Mouse (Mus musculus) C2C12 (cell line): Measurements from ENCODE around the gene Tedc2. TPM values are rescaled to one million over a fixed set of nuclear protein-coding genes. Genes with fewer than 3 reads are reported as not detected.

Experiments used
- H3K27me3 ChIP-seq: one replicate; pipeline ENCODE4 v1.6.1; 2011; ENCODE audit not compliant: control insufficient read depth, insufficient read depth, insufficient read length
- H3K36me3 ChIP-seq: one replicate; pipeline ENCODE4 v1.6.1; 2011; ENCODE audit not compliant: control insufficient read depth, insufficient read depth
- H3K4me3 ChIP-seq: one replicate; pipeline ENCODE4 v1.5.1; 2011; ENCODE audit warnings: mild to moderate bottlenecking, control low read depth; ENCODE audit not compliant: poor library complexity, insufficient read depth, severe bottlenecking
- H3K79me2 ChIP-seq: one replicate; pipeline ENCODE4 v1.6.1; 2011; ENCODE audit not compliant: control insufficient read depth, insufficient read depth
- H3K79me3 ChIP-seq: one replicate; pipeline ENCODE4 v1.6.1; 2011; ENCODE audit warnings: low read depth, control low read depth
- H3ac ChIP-seq: one replicate; pipeline ENCODE3; 2011; ENCODE audit warnings: low read depth; ENCODE audit not compliant: control insufficient read depth, insufficient read length
- CEBPB ChIP-seq: IDR thresholded peaks from one replicate; pipeline ENCODE4 v1.6.1; 2011; ENCODE audit warnings: low read depth, mild to moderate bottlenecking, control low read depth, moderate library complexity
- CTCF ChIP-seq: IDR thresholded peaks from one replicate; pipeline ENCODE4 v1.5.1; 2011; ENCODE audit not compliant: control insufficient read depth, insufficient read depth, insufficient read length
- FOSL1 ChIP-seq: IDR thresholded peaks from one replicate; pipeline ENCODE4 v1.8.0; 2011; ENCODE audit warnings: mild to moderate bottlenecking, low read length; ENCODE audit not compliant: poor library complexity, insufficient read depth, severe bottlenecking
- MAX ChIP-seq: IDR thresholded peaks from one replicate; pipeline ENCODE4 v1.6.1; 2011; ENCODE audit warnings: mild to moderate bottlenecking, control low read depth
- MYOD1 ChIP-seq: IDR thresholded peaks from one replicate; pipeline ENCODE4 v1.6.1; 2011; ENCODE audit warnings: low read depth; ENCODE audit not compliant: control insufficient read depth, insufficient read length
- MYOG ChIP-seq: IDR thresholded peaks from one replicate; pipeline ENCODE4 v1.6.1; 2011; ENCODE audit not compliant: control insufficient read depth, insufficient read length; ENCODE audit errors: extremely low read depth
- USF1 ChIP-seq: IDR thresholded peaks from one replicate; pipeline ENCODE4 v1.6.1; 2011; ENCODE audit warnings: low read depth, mild to moderate bottlenecking, control low read depth, moderate library complexity
- microRNA-seq: library from miRNA; unstranded; fragments of <30 nt; microRNA quantifications from one replicate; pipeline ENCODE4, GENCODE M21; 2019; ENCODE audit warnings: borderline microRNAs expressed
- polyA plus RNA-seq: library from polyadenylated mRNA; unstranded; fragments of >200 nt; fragmentation: generic; extraction: Trizol; gene quantifications from one replicate; pipeline ENCODE4 v1.2.1, GENCODE M21; 2012; ENCODE audit warnings: missing spikeins

The Tedc2 gene
- polyA plus RNA-seq, 1 experiment: 13.2 TPM

- H3K36me3 ChIP-seq: peaks cover 22% of the 10 kb centered on the region
- no peaks in the 10 kb centered on the region for H3K27me3 ChIP-seq
- H3ac ChIP-seq: peak overlapping the region; percentile 100
- peaks cover 45% of the 10 kb centered on the region for H3K79me2 ChIP-seq
- no peak for TF ChIP-seq FOSL1
- no peak for TF ChIP-seq USF1
- no peak for TF ChIP-seq MAX
- no peak for TF ChIP-seq CEBPB
- no peak for TF ChIP-seq CTCF
- no peak for TF ChIP-seq MYOD1
- no peak for TF ChIP-seq MYOG
- H3K79me3 ChIP-seq: peaks cover 31% of the 10 kb centered on the region
- H3K4me3 ChIP-seq: peak overlapping the region; percentile 89
Observed at GRCm38 (mm10) chr17:24167891-24168505, 52.7 kb downstream of the Tedc2 start.

- Histone ChIP-seq H3K36me3 (peaks cover 22% of the 10 kb centered on the region), H3K4me3 (no peak overlapping the region), H3K27me3 (no peaks in the 10 kb centered on the region), H3K79me3 (peaks cover 31% of the 10 kb centered on the region), H3ac (no peak overlapping the region), H3K79me2 (peaks cover 54% of the 10 kb centered on the region)
- TF ChIP-seq CTCF (no peak), MAX (no peak), CEBPB (no peak), MYOG (no peak), USF1 (no peak), MYOD1 (no peak)
Observed at GRCm38 (mm10) chr17:24167120-24167519, 53.5 kb downstream of the Tedc2 start.

Small RNA genes lying within 50 kb of the gene (microRNA-seq; reads per million reads assigned to microRNA genes)
- gene Mir5134: 0.12 reads per million
- 0.72 reads per million, percentile 15 among the genes with 10 or more reads in this experiment for gene Mir6965

Other genes with a start within 250 kb of the Tedc2 start
- 0.04 TPM for gene Prss30, start 240.3 kb downstream of the Tedc2 start, polyA plus RNA-seq
- 0.95 TPM for gene Prss22, start 222.8 kb downstream of the Tedc2 start, polyA plus RNA-seq
- 0.16 TPM for gene Prss27, start 182.7 kb downstream of the Tedc2 start, polyA plus RNA-seq
- gene Kctd5, start 147.4 kb downstream of the Tedc2 start, polyA plus RNA-seq: 41.5 TPM
- gene Pdpk1, start 69.9 kb downstream of the Tedc2 start, polyA plus RNA-seq: 7.4 TPM
- 41.9 TPM for gene Amdhd2, start 57.1 kb downstream of the Tedc2 start, polyA plus RNA-seq
- 377 TPM for gene Atp6v0c, start 51.1 kb downstream of the Tedc2 start, polyA plus RNA-seq
- gene Tbc1d24, start 15.3 kb downstream of the Tedc2 start, polyA plus RNA-seq: 3.8 TPM
- gene Ntn3, start 11.3 kb downstream of the Tedc2 start, polyA plus RNA-seq: 0.26 TPM
- gene Ccnf, start 30.6 kb upstream of the Tedc2 start, polyA plus RNA-seq: 38.1 TPM
- not detected for gene Abca17, start 130.2 kb upstream of the Tedc2 start, polyA plus RNA-seq
- gene Abca3, start 131.1 kb upstream of the Tedc2 start, polyA plus RNA-seq: 0.66 TPM
- 99.0 TPM for gene Rnps1, start 193.7 kb upstream of the Tedc2 start, polyA plus RNA-seq
- 48.5 TPM for gene Eci1, start 205.8 kb upstream of the Tedc2 start, polyA plus RNA-seq
- gene Dnase1l2, start 222.3 kb upstream of the Tedc2 start, polyA plus RNA-seq: 0.68 TPM
- gene E4f1, start 249.5 kb upstream of the Tedc2 start, polyA plus RNA-seq: 13.1 TPM
- gene Pgp, start 249.5 kb upstream of the Tedc2 start, polyA plus RNA-seq: 56.7 TPM